Mouse (Mus musculus) heart, adult 2 months (tissue): ENCODE measurements around the gene Pex16. TPM values are rescaled to one million over a fixed set of nuclear protein-coding genes. Genes with fewer than 3 reads are reported as not detected.

ENCODE experiments used
- DNase-seq, 2 experiments: peaks; one replicate each; pipeline ENCODE4 v3.0.0; 2021
- H3K27ac ChIP-seq: fragments of 200-600 bp; 2 replicates; pipeline ENCODE4 v1.8.1; 2022
- H3K27me3 ChIP-seq: fragments of 200-500 bp; 2 replicates; pipeline ENCODE4 v1.6.1; 2012; ENCODE audit warnings: mild to moderate bottlenecking, low read length, inconsistent platforms, mixed read lengths; ENCODE audit not compliant: control insufficient read depth, insufficient read depth
- H3K36me3 ChIP-seq: fragments of 200-500 bp; 2 replicates; pipeline ENCODE4 v1.6.1; 2012; ENCODE audit warnings: low read length, inconsistent platforms; ENCODE audit not compliant: control insufficient read depth, insufficient read depth
- H3K4me1 ChIP-seq: fragments of 200-500 bp; 2 replicates; pipeline ENCODE4 v1.6.1; 2011; ENCODE audit warnings: low read length; ENCODE audit not compliant: control insufficient read depth, insufficient read depth
- H3K4me3 ChIP-seq: fragments of 200-600 bp; 2 replicates; pipeline ENCODE4 v1.8.1; 2022
- H3K79me2 ChIP-seq: fragments of 200-500 bp; replicated peaks from 2 replicates; pipeline ENCODE4 v1.6.1; 2012; ENCODE audit warnings: mild to moderate bottlenecking, inconsistent platforms, low read length, moderate library complexity, mixed read lengths; ENCODE audit not compliant: control insufficient read depth, insufficient read depth
- H3K9ac ChIP-seq: fragments of 200-500 bp; 2 replicates; pipeline ENCODE4 v1.6.1; 2012; ENCODE audit warnings: low read depth, mild to moderate bottlenecking, control low read depth, inconsistent platforms, low read length, mixed read lengths
- CTCF ChIP-seq: fragments of 200-600 bp; IDR thresholded peaks from 2 replicates; pipeline ENCODE4 v1.8.1; 2022; ENCODE audit warnings: antibody characterized with exemption, mild to moderate bottlenecking, moderate library complexity
- EP300 ChIP-seq: fragments of 200-500 bp; IDR thresholded peaks from 2 replicates; pipeline ENCODE4 v1.6.1; 2011; ENCODE audit warnings: low read depth, low read length, control low read depth; ENCODE audit not compliant: insufficient read depth
- POLR2A ChIP-seq: fragments of 200-500 bp; IDR thresholded peaks from 2 replicates; pipeline ENCODE4 v1.6.1; 2011; ENCODE audit warnings: mild to moderate bottlenecking, low read depth, low read length, control low read depth; ENCODE audit not compliant: insufficient read depth
- WGBS: fragments of 180-500 bp; shearing (Covaris S2); methylation state at CpG from one replicate; pipeline ENCODE4 v1.1.7; 2018; 5-methylcytosine and 5-hydroxymethylcytosine counted together
- intact Hi-C: fragments of 180-260 bp; cut with DNase I; formaldehyde crosslinking; loops from one replicate; pipeline ENCODE4 v1.15.1; 2025
- polyA plus RNA-seq: library from polyadenylated mRNA; depleted of rRNA; stranded (reverse); fragments of >200 nt; gene quantifications from 2 replicates; pipeline ENCODE4 v1.2.3, GENCODE M21; 2012
- total RNA-seq, 2 experiments: library from RNA; stranded (reverse); gene quantifications; 2 replicates each; pipeline ENCODE4 v1.2.3; 2021

Pex16 gene
- total and polyA plus RNA-seq, 3 experiments = 19.6 to 36.8 (median 23.1) TPM

DNA sequence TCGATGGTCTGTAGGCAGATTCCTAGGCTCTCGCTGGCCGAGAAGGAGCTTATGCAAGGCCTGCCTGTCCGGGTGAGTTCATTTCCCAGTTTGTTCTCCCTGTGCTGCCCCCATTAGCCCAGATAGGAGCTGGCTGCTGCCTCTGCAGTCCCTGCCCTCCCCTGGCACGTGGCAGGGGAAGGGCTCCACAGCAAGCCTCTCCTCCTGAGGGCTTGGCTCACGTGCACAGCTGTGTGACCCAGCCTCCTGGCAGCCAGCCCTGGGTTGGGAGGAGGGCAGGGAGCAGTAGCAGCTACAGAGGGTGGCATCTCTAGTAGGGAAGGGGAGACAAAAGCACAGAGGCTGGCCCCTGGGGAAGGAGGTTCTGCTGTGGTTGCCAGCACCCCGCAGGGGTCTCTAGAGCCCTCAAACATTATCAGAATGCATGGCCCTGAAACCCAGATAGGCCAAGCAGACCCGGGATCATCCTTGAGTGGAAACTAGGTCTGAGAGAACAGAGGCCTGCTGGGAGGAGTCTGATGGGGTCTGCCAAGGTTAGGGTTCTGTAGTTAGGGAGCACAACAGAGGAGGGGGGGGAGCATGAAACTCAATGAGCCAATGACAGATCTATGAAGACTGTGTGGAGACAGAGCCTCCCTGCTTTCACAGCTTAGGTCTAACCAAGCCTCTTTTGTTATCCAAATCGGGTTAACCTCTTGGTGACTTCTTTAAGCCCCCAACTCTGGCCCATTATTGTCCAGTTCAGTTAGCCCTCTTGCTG is 49.4 kb downstream of the Pex16 start:
- WGBS = 24% methylated on average over 9 of the region's 9 CpGs
- H3K27me3 ChIP-seq = no peaks in the 10 kb centered on the region
- no peak overlapping the region for H3K4me3 ChIP-seq
- peaks cover 55% of the 10 kb centered on the region for H3K4me1 ChIP-seq
- intact Hi-C loops = loop anchor here (5.0 kb wide), 1 partner anchor 47 kb away; no protein-coding TSS in a partner anchor
- peak overlapping the region; percentile 54 for H3K9ac ChIP-seq
- peak; percentile 95 to 97 for DNase-seq
- TF ChIP-seq CTCF = peak; percentile 17; the same call in 1 of the 2 replicates
- TF ChIP-seq EP300 = peak; percentile 86
- TF ChIP-seq POLR2A = peak; percentile 64
- peak overlapping the region; percentile 95 for H3K27ac ChIP-seq
- no peaks in the 10 kb centered on the region for H3K79me2 ChIP-seq
- peaks cover 47% of the 10 kb centered on the region for H3K36me3 ChIP-seq

DNA sequence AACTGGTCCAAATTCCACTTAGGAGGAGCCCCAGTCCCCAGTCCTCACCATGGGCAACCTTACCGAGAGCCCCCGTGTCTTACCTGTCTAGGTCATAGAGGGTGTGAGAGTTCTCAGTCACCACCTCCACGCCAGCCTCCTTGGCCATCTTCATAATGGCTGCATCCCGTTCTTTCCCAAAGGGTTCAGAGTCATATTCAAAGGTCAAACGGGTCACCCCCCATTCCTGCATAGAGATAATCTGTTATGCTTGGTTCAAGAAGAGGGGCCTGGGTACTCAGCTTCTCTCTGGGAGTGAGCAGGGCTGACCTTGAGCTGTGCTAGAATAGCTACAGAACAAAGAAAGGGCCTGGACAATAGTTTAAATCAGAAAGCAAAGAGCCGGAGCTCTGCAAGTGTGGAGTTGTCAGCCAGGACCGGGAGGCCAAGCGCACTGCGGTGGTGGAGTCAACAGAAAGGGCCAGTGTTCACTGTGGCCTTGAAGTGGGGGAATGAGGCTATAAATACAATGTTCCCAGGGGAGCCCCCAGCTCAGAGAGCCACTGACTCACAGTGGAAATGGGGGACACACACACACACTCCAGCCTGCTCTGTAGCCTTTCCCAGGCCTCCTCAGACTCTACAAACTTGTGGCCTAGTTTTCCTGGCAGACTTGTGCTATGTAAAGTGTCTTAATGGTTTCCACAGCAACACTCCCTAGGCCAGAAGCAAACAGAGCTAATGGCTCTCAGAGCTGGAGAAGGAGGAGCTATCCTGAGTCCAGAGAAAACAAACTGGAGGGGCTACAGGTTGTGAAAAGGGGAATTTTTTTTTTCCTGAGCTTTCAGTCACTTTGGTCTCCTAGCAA is 50.2 kb downstream of the Pex16 start:
- TF ChIP-seq CTCF (no peak), POLR2A (peak; percentile 50), EP300 (peak; percentile 66; the same call in 1 of the 2 replicates)
- H3K79me2 ChIP-seq = no peaks in the 10 kb centered on the region
- H3K9ac ChIP-seq = peak overlapping the region; percentile 45; the same call in 1 of the 2 replicates
- WGBS = 34% methylated on average over 9 of the region's 9 CpGs
- peaks cover 47% of the 10 kb centered on the region for H3K36me3 ChIP-seq
- intact Hi-C loops = loop anchor here (5.0 kb wide), 1 partner anchor 47 kb away; no protein-coding TSS in a partner anchor
- H3K27me3 ChIP-seq = no peaks in the 10 kb centered on the region
- H3K27ac ChIP-seq = peak overlapping the region; percentile 95
- H3K4me1 ChIP-seq = peaks cover 61% of the 10 kb centered on the region
- H3K4me3 ChIP-seq = no peak overlapping the region
- DNase-seq = peak; percentile 70 to 82

DNA sequence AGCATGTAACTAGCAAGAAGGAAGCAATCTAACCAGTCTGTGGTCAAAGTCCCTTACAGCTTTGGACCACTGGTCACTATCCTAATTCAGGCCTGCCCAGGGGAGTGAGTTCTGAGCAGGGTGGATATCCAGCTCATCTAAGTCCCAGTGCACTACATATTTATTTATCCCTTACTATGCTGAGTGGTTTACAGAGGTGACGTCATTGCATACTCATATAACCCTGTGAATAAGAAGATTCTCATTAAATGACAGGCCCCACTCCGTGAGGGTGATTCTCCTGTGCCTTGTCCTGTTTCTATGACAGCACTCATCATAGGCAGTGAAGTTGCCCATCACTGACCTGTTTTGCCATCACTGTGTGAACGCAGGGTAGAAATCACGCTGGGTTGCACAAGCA is 50.9 kb downstream of the Pex16 start:
- DNase-seq = no peak
- intact Hi-C loops = no loop called here
- no peak overlapping the region for H3K4me3 ChIP-seq
- no peaks in the 10 kb centered on the region for H3K79me2 ChIP-seq
- peaks cover 62% of the 10 kb centered on the region for H3K4me1 ChIP-seq
- 81% methylated on average over 4 of the region's 4 CpGs for WGBS
- TF ChIP-seq POLR2A (no peak), EP300 (no peak), CTCF (no peak)
- H3K36me3 ChIP-seq = peaks cover 50% of the 10 kb centered on the region
- H3K9ac ChIP-seq = no peak overlapping the region
- peak overlapping the region; percentile 95 for H3K27ac ChIP-seq
- no peaks in the 10 kb centered on the region for H3K27me3 ChIP-seq

DNA sequence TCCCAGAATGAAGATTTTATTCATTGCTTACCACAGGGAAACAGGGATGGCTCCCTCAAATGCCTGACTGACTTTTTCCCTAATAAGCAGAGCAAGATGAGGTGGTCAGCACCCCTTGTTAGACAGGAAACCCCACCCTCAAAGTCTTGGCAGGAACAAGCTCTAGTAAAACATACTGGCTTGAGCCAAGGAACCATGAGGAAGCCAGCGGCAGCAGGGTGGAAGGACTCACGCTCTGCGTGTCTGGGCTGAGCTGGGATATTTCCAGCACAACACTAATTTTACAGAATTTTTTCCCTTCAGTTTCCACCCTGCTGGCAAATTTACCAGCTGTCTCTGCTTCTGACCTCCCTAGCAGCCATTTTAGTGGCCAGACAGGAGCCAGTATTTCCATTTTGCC is 52.0 kb downstream of the Pex16 start:
- H3K79me2 ChIP-seq = no peaks in the 10 kb centered on the region
- no peak for TF ChIP-seq CTCF
- TF ChIP-seq POLR2A = 0 out of 2 replicates have a peak, but pooled peaks have one; percentile 20
- TF ChIP-seq EP300 = peak; percentile 77; the same call in 1 of the 2 replicates
- peak; percentile 58 to 77 for DNase-seq
- peak overlapping the region; percentile 95 for H3K27ac ChIP-seq
- H3K36me3 ChIP-seq = peaks cover 50% of the 10 kb centered on the region
- H3K4me3 ChIP-seq = no peak overlapping the region
- peaks cover 64% of the 10 kb centered on the region for H3K4me1 ChIP-seq
- 12% methylated on average over 3 of the region's 3 CpGs for WGBS
- H3K9ac ChIP-seq = 0 out of 2 replicates have a peak overlapping the region, but pooled peaks have one; percentile 1
- intact Hi-C loops = no loop called here
- no peaks in the 10 kb centered on the region for H3K27me3 ChIP-seq

DNA sequence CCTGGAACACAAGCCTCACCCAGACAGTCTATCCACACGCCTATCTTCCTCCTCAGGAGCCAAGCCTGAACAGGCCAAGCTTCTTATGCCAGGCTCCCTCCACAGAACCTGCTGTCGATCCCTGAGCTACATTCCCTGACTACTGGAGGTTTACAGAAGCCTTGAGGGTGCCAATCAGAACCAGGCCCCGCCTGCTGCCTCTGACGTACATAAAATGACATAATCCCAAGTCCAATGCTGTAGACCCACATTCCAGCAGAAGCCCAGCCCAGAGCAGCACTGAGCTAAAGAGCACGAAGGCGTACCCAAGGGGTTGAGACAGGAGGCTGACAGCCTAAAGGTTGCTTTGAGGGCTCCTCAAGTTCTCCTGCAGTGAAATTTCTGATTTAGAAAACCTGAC is 53.4 kb downstream of the Pex16 start:
- WGBS = 16% methylated on average over 6 of the region's 6 CpGs
- TF ChIP-seq CTCF = no peak
- 0 out of 2 replicates have a peak, but pooled peaks have one; percentile 31 for TF ChIP-seq EP300
- TF ChIP-seq POLR2A = peak; percentile 39; the same call in 1 of the 2 replicates
- no peaks in the 10 kb centered on the region for H3K27me3 ChIP-seq
- H3K9ac ChIP-seq = no peak overlapping the region; the same call in 1 of the 2 replicates
- peak; percentile 79 to 84 for DNase-seq
- H3K27ac ChIP-seq = peak overlapping the region; percentile 85
- no peak overlapping the region for H3K4me3 ChIP-seq
- peaks cover 39% of the 10 kb centered on the region for H3K36me3 ChIP-seq
- intact Hi-C loops = no loop called here
- peaks cover 61% of the 10 kb centered on the region for H3K4me1 ChIP-seq
- no peaks in the 10 kb centered on the region for H3K79me2 ChIP-seq
